Mouse (Mus musculus) limb, embryonic 12.5 days (tissue): ENCODE measurements around the gene Slc24a3. TPM values are rescaled to one million over a fixed set of nuclear protein-coding genes. Genes with fewer than 3 reads are reported as not detected.

Experiments used
- ATAC-seq: fragments of 200-750 bp; cut with Nextera tagmentation; 2 replicates; pipeline ENCODE4 v1.8.0; 2017; ENCODE audit warnings: low read depth, moderate TSS enrichment; ENCODE audit not compliant: insufficient number of reproducible peaks, insufficient read depth, low FRiP score, low TSS enrichment
- H3K27ac ChIP-seq: fragments of 300-500 bp; sonication (generic); 2 replicates; pipeline ENCODE4 v1.5.1; 2016; ENCODE audit warnings: mild to moderate bottlenecking, moderate library complexity
- H3K27me3 ChIP-seq: fragments of 300-500 bp; sonication (generic); 2 replicates; pipeline ENCODE4 v1.6.1; 2016; ENCODE audit warnings: mild to moderate bottlenecking, moderate library complexity
- H3K36me3 ChIP-seq: fragments of 300-500 bp; sonication (generic); 2 replicates; pipeline ENCODE4 v1.6.1; 2016; ENCODE audit warnings: mild to moderate bottlenecking, moderate library complexity
- H3K4me1 ChIP-seq: fragments of 300-500 bp; sonication (generic); replicated peaks from 2 replicates; pipeline ENCODE4 v1.6.1; 2016
- H3K4me2 ChIP-seq: fragments of 300-500 bp; sonication (generic); 2 replicates; pipeline ENCODE4 v1.6.1; 2016; ENCODE audit warnings: mild to moderate bottlenecking, moderate library complexity
- H3K4me3 ChIP-seq: fragments of 300-500 bp; sonication (generic); replicated peaks from 2 replicates; pipeline ENCODE4 v1.5.1; 2016; ENCODE audit warnings: mild to moderate bottlenecking
- H3K9ac ChIP-seq: fragments of 300-500 bp; sonication (generic); replicated peaks from 2 replicates; pipeline ENCODE4 v1.6.1; 2016; ENCODE audit warnings: mild to moderate bottlenecking, moderate library complexity
- H3K9me3 ChIP-seq: fragments of 300-500 bp; sonication (generic); 2 replicates; pipeline ENCODE4 v1.6.1; 2016; ENCODE audit warnings: mild to moderate bottlenecking, moderate library complexity
- WGBS: fragments of 180-500 bp; shearing (Covaris S2); methylation state at CpG from one replicate; pipeline ENCODE4 v1.1.7; 2016; 5-methylcytosine and 5-hydroxymethylcytosine counted together
- polyA plus RNA-seq: library from polyadenylated mRNA; unstranded; fragments of >200 nt; fragmentation: Nextera tagmentation; extraction: Ambion mirVana; gene quantifications from 2 replicates; pipeline ENCODE4 v1.2.1, GENCODE M21; 2016

Slc24a3 gene
- polyA plus RNA-seq, 1 experiment from 2014 or later = 1.3 TPM

- Histone ChIP-seq H3K36me3 (no peaks in the 10 kb centered on the region), H3K27me3 (peaks cover 25% of the 10 kb centered on the region), H3K9ac (no peak overlapping the region), H3K4me3 (no peak overlapping the region), H3K4me1 (peaks cover 14% of the 10 kb centered on the region), H3K9me3 (no peaks in the 10 kb centered on the region), H3K27ac (no peak overlapping the region), H3K4me2 (no peak overlapping the region)
- no peak for ATAC-seq
- WGBS = 93% methylated on average over 3 of the region's 3 CpGs
These were observed 2.5 kb upstream of the Slc24a3 start for GRCm38 (mm10) chr2:145165076-145165475.

GRCm38 (mm10) chr2:145165854-145166253 is 1.7 kb upstream of the Slc24a3 start:
- no peak for ATAC-seq
- H3K4me2 ChIP-seq = no peak overlapping the region
- H3K27ac ChIP-seq = no peak overlapping the region
- H3K9ac ChIP-seq = no peak overlapping the region
- H3K9me3 ChIP-seq = no peaks in the 10 kb centered on the region
- H3K27me3 ChIP-seq = peaks cover 25% of the 10 kb centered on the region
- 89% methylated on average over 6 of the region's 6 CpGs for WGBS
- no peak overlapping the region for H3K4me3 ChIP-seq
- H3K36me3 ChIP-seq = no peaks in the 10 kb centered on the region
- peaks cover 14% of the 10 kb centered on the region for H3K4me1 ChIP-seq

GRCm38 (mm10) chr2:145167051-145167663 is 397 bp upstream of the Slc24a3 start:
- peak overlapping the region; percentile 84 for H3K9ac ChIP-seq
- H3K4me1 ChIP-seq = peaks cover 14% of the 10 kb centered on the region
- peak overlapping the region; percentile 70 for H3K27ac ChIP-seq
- H3K36me3 ChIP-seq = no peaks in the 10 kb centered on the region
- H3K4me2 ChIP-seq = peak overlapping the region; percentile 97
- ATAC-seq = peak; percentile 61
- H3K27me3 ChIP-seq = peaks cover 25% of the 10 kb centered on the region
- peak overlapping the region; percentile 83 for H3K4me3 ChIP-seq
- 2% methylated on average over 31 of the region's 38 CpGs for WGBS
- no peaks in the 10 kb centered on the region for H3K9me3 ChIP-seq

GRCm38 (mm10) chr2:145168405-145168971 is 934 bp downstream of the Slc24a3 start:
- no peaks in the 10 kb centered on the region for H3K9me3 ChIP-seq
- H3K4me3 ChIP-seq = peak overlapping the region; percentile 83
- H3K27me3 ChIP-seq = peaks cover 25% of the 10 kb centered on the region
- peak overlapping the region; percentile 97 for H3K4me2 ChIP-seq
- peak overlapping the region; percentile 84; the same call in 1 of the 2 replicates for H3K9ac ChIP-seq
- peaks cover 14% of the 10 kb centered on the region for H3K4me1 ChIP-seq
- no peak overlapping the region for H3K27ac ChIP-seq
- WGBS = 12% methylated on average over 10 of the region's 10 CpGs
- ATAC-seq = peak; percentile 61
- H3K36me3 ChIP-seq = no peaks in the 10 kb centered on the region

DNA sequence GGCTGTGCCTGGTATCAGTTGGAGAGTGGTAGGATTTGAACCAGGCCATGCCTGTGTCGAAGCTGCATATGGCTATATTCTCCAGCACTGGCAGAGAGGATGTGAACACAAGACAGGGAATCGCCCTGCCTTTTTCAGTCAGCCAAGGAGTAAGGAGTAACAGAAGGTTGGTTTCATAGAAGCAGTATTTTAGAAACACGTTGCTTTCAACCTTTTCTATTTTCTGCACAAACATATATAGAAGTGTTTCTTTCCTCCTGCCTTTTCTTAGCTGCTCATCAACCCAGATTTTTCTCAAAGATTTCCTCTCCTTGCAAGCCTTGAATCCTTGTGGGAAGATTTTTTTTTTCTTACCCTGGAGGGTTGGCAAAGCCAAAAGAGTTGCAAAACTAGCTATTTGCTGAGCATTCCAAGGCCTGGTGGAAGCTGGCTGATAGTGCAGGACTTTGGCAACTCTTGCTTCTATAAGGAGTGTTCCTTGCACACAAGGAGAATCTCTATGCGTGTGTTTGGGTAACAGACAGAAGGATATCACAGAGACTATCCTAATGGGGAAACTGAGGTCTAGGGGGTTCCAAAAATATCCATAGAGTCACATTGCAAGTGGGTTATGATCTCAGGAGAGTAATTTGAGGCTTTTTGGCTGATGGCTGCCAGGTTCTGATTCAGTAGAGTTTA is 5.6 kb downstream of the Slc24a3 start:
- Histone ChIP-seq H3K4me2 (no peak overlapping the region), H3K9me3 (no peaks in the 10 kb centered on the region), H3K9ac (no peak overlapping the region), H3K4me3 (no peak overlapping the region), H3K4me1 (peaks cover 8% of the 10 kb centered on the region), H3K36me3 (no peaks in the 10 kb centered on the region), H3K27me3 (peaks cover 18% of the 10 kb centered on the region), H3K27ac (no peak overlapping the region)
- WGBS = 87% methylated on average over 4 of the region's 4 CpGs
- ATAC-seq = no peak

- WGBS = 90% methylated on average over 7 of the region's 7 CpGs
- no peak overlapping the region for H3K4me2 ChIP-seq
- H3K27ac ChIP-seq = no peak overlapping the region
- no peaks in the 10 kb centered on the region for H3K27me3 ChIP-seq
- H3K9me3 ChIP-seq = no peaks in the 10 kb centered on the region
- no peak overlapping the region for H3K9ac ChIP-seq
- ATAC-seq = no peak
- H3K36me3 ChIP-seq = no peaks in the 10 kb centered on the region
- no peaks in the 10 kb centered on the region; the same call in 1 of the 2 replicates for H3K4me1 ChIP-seq
- no peak overlapping the region for H3K4me3 ChIP-seq
These were observed 7.5 kb downstream of the Slc24a3 start for GRCm38 (mm10) chr2:145175036-145175435.

GRCm38 (mm10) chr2:145182410-145182809 is 14.9 kb downstream of the Slc24a3 start:
- Histone ChIP-seq H3K27ac (no peak overlapping the region), H3K4me2 (no peak overlapping the region), H3K9ac (no peak overlapping the region), H3K4me1 (no peaks in the 10 kb centered on the region), H3K4me3 (no peak overlapping the region), H3K9me3 (no peaks in the 10 kb centered on the region), H3K36me3 (no peaks in the 10 kb centered on the region), H3K27me3 (no peaks in the 10 kb centered on the region)
- no peak for ATAC-seq
- 83% methylated on average over 8 of the region's 8 CpGs for WGBS

GRCm38 (mm10) chr2:145188828-145189227 is 21.3 kb downstream of the Slc24a3 start:
- no peaks in the 10 kb centered on the region for H3K9me3 ChIP-seq
- no peak overlapping the region for H3K4me3 ChIP-seq
- WGBS = 88% methylated on average over 2 of the region's 2 CpGs
- H3K27me3 ChIP-seq = no peaks in the 10 kb centered on the region
- ATAC-seq = no peak
- H3K4me1 ChIP-seq = no peaks in the 10 kb centered on the region
- H3K27ac ChIP-seq = no peak overlapping the region
- H3K9ac ChIP-seq = no peak overlapping the region
- H3K4me2 ChIP-seq = no peak overlapping the region
- H3K36me3 ChIP-seq = no peaks in the 10 kb centered on the region

DNA sequence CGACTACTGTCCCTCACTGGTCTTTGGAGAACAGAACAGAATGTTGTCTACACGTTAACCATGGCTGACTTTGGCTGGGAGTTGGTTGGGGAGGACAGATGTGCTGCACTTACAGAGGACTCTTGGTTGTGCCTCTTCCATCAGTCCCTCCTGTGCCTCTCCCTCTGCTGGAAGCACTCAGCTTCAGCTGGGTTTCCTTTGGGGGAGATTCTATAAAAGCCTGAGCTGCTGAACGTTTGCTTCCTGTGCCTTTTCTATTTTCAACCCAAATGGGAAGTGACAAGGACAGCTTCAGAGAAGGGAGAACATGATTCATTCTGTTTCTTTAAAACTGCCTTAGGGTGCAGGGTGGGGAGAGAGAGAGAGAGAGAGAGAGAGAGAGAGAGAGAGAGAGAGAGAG is 28.5 kb downstream of the Slc24a3 start:
- WGBS = 73% methylated on average over 3 of the region's 3 CpGs

GRCm38 (mm10) chr2:145196501-145197042 is 29.0 kb downstream of the Slc24a3 start:
- H3K27me3 ChIP-seq = no peaks in the 10 kb centered on the region

More for the DNA sequence above, 28.5 kb downstream of the Slc24a3 start:
- Histone ChIP-seq H3K4me1 (no peaks in the 10 kb centered on the region), H3K4me3 (no peak overlapping the region), H3K27me3 (no peaks in the 10 kb centered on the region), H3K36me3 (no peaks in the 10 kb centered on the region), H3K27ac (no peak overlapping the region), H3K4me2 (no peak overlapping the region), H3K9ac (no peak overlapping the region), H3K9me3 (no peaks in the 10 kb centered on the region)
- ATAC-seq = no peak

DNA sequence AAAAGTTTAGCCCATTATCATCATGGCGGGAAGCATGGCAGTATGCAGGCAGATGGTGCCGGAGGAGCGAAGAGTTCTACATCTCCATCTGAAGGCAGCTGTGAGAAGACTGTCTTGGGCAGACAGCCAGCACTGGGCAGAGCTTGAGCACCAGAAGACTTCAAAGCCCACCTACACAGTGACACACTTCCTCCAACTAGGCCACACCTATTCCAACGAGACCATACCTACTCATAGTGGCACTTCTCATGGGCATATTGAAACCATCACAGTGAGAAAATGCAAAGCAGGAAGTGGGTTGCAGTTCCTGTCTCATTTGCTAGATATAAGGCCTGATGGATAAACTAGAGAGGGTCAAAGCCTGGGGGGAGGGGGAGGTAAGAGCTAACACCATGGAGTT is 29.5 kb downstream of the Slc24a3 start:
- Histone ChIP-seq H3K4me2 (no peak overlapping the region), H3K27me3 (no peaks in the 10 kb centered on the region), H3K4me1 (no peaks in the 10 kb centered on the region), H3K27ac (no peak overlapping the region), H3K9me3 (no peaks in the 10 kb centered on the region), H3K4me3 (no peak overlapping the region), H3K9ac (no peak overlapping the region), H3K36me3 (no peaks in the 10 kb centered on the region)
- ATAC-seq = no peak
- whole genome bisulfite sequencing = 92% methylated on average over 4 of the region's 4 CpGs

More at GRCm38 (mm10) chr2:145196501-145197042, 29.0 kb downstream of the Slc24a3 start:
- Histone ChIP-seq H3K9ac (no peak overlapping the region), H3K4me2 (no peak overlapping the region), H3K27ac (no peak overlapping the region), H3K9me3 (no peaks in the 10 kb centered on the region), H3K36me3 (no peaks in the 10 kb centered on the region), H3K4me1 (no peaks in the 10 kb centered on the region), H3K4me3 (no peak overlapping the region)
- WGBS = 94% methylated on average over 7 of the region's 7 CpGs
- ATAC-seq = no peak
